Mouse (Mus musculus): Measurements from ENCODE around the gene Plxnb1.

Plxnb1 gene

DNA sequence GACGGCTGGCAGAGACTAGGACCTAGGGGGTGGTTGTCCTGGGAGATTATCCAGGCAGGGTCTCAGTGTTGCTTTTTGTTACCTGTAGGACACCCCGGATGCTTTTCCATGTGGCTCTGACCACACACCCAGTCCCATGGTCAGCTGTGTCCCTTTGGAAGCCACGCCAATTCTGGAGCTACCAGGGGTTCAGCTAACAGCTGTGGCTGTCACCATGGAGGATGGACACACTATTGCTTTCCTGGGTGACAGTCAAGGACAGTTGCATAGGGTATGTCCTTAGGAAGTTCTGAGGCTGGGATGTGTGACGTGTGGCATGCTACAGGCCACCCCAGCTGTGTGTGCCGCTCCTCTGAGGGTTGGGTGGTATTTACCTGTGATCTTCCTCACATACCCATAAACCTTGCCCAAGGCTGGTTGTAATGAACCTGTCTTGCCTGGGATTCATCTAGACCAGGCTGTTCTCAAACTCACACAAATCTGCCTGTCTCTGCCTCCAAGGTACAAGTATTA, 6.8 kb downstream of the Plxnb1 start:
- 95% methylated on average over 5 of the region's 5 CpGs for WGBS

DNA sequence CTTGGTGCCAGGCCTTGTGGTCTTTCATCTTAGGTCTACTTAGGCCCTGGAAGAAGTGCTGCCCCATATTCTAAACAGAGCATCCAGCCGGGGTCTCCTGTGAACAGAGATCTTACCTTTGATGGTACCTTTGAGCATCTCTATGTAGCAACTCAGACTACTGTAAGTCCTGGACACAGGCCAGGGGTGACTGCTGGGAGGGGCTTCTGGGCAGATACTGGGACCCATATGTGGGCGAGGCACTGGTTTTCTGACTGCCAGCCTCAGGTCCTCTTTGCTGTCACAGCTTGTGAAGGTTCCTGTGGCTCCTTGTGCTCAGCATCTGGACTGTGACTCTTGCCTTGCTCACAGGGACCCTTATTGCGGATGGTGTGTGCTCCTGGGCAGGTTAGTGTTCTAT, 7.4 kb downstream of the Plxnb1 start:
- 91% methylated on average over 3 of the region's 3 CpGs for WGBS

DNA sequence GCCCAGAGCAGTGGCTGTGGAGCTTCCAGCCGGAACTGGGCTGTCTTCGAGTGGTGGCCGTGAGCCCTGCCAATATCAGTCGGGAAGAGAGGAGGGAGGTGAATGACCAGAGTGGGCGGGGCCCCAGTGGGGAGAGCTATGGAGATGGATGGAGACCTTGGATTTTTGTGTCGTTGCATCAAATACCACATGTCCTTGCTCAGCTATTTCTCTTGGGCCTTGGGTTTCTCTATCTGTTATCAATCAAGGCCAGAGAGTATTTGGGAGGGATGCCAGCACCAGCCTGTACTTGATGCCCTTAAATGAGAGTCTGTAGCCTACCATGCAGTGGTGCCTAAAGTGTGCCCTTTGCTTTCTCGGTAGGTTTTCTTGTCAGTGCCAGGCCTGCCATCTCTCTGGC, 8.1 kb downstream of the Plxnb1 start:
- WGBS = 65% methylated on average over 7 of the region's 7 CpGs

GRCm38 (mm10) chr9:109104083-109104482, 8.9 kb downstream of the Plxnb1 start:
- WGBS = 86% methylated on average over 9 of the region's 9 CpGs

DNA sequence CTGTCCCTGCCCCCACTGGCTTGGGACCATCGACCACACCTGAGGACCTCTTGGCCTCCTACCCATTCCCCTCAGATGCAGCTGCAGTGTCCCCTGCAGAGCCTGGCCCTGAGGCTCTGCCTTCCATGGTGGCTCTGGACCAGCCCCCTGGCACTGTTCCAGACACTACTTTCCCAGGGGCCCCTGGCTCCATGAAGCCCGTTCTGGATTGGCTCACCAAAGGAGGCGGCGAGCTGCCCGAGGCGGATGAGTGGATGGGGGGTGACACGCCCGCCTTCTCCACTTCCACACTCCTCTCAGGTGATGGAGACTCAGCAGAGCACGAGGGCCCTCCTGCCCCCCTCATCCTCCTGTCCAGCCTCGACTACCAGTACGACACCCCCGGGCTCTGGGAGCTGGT, 9.8 kb downstream of the Plxnb1 start:
- 62% methylated on average over 12 of the region's 12 CpGs for WGBS

DNA sequence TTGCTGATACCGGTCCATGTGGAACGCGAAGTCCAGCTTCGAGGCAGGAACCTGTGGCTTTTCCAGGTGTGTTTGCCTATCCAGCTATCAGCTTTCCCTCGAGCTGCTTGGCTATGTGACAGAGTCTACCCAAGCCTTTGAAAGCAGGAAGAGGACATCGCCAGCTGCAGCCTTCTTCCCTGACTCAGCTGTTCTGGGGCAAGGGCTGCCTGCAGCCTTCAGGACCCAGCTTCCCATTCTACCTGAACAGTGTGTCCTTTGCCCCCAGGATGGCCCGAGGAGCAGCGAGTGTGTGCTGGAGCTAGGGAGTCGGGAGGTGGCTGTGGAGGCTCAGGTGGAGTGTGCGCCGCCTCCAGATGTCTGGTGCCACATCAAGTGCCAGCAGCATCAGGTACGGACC, 10.5 kb downstream of the Plxnb1 start:
- WGBS = 84% methylated on average over 12 of the region's 12 CpGs

- WGBS = 77% methylated on average over 6 of the region's 6 CpGs
Observed at GRCm38 (mm10) chr9:109107341-109107740, 12.2 kb downstream of the Plxnb1 start.

DNA sequence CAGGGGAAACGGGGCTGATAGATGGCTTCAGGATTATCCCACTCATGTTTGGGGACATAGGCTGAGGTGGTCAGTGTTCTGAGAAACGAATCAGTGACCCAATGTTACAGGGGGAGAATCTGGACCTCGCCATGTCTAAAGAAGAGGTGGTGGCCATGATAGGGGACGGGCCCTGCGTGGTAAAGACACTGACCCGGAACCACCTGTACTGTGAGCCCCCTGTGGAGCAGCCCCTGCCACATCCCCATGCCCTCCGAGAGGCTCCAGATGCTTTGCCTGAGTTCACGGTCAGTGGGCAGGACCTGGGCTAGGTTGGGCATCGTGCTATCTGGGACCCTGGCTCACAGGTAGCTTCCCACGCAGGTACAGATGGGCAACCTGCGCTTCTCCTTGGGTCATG, 15.1 kb downstream of the Plxnb1 start:
- WGBS = 95% methylated on average over 11 of the region's 11 CpGs

DNA sequence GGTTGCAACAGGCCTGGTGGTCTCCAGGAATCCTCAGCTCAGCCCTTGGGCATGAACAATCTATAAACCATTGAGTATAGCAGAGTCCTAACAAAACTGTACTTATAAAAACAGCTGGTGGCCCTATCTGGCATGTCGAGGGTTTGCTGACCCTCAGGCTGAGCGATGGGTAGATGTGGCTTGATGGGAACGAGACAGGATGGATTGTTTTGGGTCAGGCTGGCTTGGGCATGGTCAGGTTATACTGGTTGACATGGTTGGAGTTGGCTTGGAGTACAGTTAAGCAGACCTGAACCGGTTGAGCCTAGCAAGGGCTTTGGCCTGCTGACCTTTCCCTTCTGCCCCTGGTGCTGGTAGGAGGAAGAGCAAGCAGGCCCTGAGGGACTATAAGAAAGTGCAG, 15.9 kb downstream of the Plxnb1 start:
- WGBS = 88% methylated on average over 4 of the region's 4 CpGs

GRCm38 (mm10) chr9:109111591-109111990, 16.4 kb downstream of the Plxnb1 start:
- WGBS = 92% methylated on average over 9 of the region's 9 CpGs

DNA sequence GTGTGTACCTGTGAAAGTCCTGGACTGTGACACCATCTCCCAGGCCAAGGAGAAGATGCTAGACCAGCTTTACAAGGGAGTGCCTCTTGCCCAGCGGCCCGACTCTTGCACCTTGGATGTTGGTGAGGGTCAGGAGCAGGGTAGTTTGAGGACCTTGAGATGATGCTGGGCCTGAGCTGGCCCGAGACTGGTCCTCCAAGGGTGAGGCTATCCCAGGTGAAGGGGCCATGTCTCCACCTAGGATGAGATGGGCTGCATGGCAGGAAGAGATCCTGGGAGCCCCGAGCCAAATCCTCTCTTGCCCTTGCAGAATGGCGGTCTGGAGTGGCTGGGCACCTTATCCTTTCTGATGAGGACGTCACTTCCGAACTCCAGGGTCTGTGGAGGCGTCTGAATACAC, 18.1 kb downstream of the Plxnb1 start:
- WGBS = 96% methylated on average over 8 of the region's 8 CpGs

- 94% methylated on average over 11 of the region's 11 CpGs for WGBS
Observed at GRCm38 (mm10) chr9:109114276-109114675, 19.1 kb downstream of the Plxnb1 start.

- WGBS = 90% methylated on average over 7 of the region's 7 CpGs
Observed at GRCm38 (mm10) chr9:109114871-109115270, 19.7 kb downstream of the Plxnb1 start.

DNA sequence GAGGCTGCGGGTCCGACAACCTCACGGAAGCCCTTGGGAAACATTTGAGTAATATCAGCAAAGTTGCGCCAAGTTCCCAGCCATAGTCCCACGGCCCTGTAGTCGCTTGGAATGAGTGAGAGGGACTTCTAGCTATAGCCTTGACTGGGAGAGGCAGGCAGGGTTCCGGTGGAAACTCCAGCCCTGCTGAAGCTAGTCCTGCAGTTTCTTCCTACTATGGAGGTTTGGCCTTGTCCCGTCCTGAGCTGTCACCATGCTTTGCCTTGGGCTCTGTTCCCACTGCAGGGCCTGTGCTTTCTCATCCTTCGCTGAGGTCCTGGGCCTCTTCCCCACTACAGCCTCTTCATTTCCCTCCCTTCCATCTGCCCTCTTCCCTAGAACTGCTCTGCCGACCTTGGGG, 21.0 kb downstream of the Plxnb1 start:
- WGBS = 93% methylated on average over 10 of the region's 10 CpGs

DNA sequence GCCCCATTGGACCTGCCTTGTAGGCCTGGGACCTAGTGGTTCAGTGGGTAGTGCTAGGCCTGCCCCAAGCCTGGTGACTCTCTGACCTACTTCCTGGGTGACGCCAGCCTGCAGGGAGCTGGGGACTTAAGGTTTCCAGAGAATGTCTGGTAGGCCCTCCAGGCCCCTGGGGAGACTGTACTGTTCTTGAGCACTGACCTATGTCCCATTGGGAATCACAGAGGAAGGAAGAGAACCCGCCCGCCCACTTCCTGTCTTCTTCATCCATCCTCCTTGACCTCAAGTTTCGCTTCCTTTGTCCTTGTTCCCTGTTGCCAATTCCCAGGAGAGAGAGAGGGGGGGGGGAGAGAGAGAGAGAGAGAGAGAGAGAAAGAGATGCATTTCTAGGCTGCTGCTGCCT, 22.9 kb downstream of the Plxnb1 start:
- WGBS = 87% methylated on average over 4 of the region's 4 CpGs

DNA sequence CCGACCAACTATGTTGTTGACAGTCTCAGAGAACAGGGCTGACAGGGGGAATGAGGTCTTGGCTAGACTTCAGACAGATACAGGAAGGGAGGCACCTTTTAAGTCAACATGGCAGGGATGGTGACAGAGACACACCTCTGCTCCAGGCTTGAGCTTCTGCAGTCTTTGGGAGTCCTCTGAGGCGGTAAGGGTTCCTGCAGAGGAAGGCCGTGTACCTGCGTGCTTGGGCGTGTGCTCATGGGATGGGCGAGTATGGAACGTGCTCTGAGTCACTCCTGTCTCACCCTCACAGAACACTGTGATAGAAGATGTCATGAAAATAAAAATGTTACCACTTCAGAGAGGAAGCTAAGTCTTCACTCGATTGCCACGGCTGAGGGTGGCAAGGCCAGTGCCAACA, 24.4 kb downstream of the Plxnb1 start:
- 70% methylated on average over 9 of the region's 9 CpGs for WGBS

GRCm38 (mm10) chr9:109120956-109121355, 25.8 kb downstream of the Plxnb1 start:
- 85% methylated on average over 6 of the region's 6 CpGs for WGBS

DNA sequence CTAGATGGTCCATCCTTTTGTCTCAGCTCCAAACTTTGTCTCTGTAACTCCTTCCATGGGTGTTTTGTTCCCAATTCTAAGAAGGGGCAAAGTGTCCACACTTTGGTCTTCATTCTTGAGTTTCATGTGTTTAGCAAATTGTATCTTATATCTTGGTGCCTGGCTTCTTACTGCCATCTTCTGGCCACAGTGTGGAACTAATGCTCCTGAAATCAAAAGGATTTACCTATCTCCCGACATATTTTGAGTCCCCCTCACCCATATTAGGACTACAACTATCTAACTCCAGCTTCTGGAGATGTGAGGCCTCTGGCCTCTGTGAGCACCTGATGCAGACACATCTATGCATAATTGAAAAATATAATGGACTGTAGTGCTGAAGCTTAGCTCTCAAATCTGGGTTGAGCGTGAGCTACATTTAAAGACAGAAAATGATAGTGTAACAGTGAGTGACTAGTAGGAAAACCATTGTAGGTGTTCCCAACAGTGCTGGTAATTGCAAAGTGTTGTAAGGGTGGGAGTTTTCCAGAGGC, 27.4 kb downstream of the Plxnb1 start:
- 39% methylated on average over 2 of the region's 2 CpGs for WGBS

DNA sequence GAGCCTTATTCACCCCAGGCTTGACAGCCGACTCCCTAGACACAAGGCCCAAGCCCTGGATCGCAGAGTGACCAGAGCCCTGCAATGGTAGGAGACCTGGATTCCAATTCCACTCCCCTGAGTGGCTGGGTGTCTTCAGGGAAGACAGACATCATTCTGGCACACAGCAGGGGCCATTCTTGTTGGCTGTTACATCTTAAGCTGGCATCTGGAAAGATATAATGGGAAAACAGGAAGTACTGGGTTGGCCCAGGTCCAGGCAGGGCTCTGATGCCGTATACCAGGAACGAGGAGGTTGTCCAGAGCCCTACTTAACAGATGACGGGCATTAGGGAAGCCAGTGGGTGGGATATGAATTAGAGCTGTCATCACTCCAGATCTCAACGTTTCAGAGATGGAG, 28.1 kb downstream of the Plxnb1 start:
- WGBS = 37% methylated on average over 6 of the region's 6 CpGs

DNA sequence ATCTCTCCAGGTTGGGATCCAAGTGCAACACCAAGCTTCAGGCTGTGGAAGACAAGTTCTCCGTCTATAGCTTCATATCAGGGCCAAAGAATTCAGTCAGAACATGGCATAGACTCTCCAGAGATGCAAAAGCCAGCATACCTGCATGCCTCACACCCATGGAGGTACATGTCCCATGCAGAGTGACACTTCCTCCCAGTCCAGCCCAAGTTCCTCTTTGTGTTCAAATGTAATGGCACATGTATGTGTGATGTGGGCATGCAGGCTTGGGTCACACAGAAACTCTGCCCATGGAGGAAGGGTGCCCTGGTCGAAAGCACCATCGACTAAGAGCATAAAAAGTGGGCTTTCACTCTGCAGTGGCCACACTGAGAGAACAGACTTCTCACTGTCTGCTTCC, 29.0 kb downstream of the Plxnb1 start:
- WGBS = 89% methylated on average over 3 of the region's 3 CpGs

DNA sequence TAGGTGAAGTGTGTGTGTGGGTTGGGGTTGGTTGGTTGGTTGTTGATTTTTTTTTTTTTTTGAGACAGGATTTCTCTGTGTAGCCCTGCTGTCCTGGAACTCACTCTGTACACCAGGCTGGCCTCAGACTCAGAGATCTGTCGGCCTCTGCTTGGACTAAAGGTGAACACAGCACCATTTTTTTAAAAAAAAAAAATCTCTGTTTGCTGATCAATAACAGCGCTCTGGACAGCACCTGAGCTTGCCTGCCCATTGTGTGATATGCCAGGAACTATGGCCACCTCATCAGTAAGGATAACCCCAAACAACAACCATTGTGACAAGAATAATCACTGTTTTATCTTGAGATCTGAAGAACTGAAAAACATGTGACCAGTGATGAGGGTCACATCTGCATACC, 29.9 kb downstream of the Plxnb1 start:
- WGBS = 84% methylated on average over 2 of the region's 2 CpGs

DNA sequence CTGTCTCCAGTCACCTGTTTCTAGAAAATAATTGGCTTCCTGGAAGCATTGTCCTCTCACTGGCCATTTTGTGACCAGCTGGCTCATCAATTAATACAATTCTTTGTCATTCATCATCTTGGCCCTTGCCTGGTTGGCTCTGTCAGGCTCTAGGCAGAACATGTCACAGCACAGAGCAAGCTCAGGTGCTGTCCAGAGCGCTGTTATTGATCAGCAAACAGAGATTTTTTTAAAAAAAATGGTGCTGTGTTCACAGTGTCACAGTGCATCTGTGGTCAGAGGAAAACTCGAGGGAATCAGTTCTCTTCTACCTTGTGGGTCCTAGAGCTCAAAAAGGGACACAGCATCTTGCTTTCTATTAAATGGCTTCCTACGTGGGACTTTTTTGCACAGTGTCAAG, 30.3 kb downstream of the Plxnb1 start:
- 74% methylated on average over 3 of the region's 3 CpGs for WGBS

- 74% methylated on average over 4 of the region's 4 CpGs for WGBS
Observed at GRCm38 (mm10) chr9:109127076-109127475, 31.9 kb downstream of the Plxnb1 start.

GRCm38 (mm10) chr9:109128211-109128610, 33.0 kb downstream of the Plxnb1 start:
- 46% methylated on average over 3 of the region's 3 CpGs for WGBS
